Mouse (Mus musculus): ENCODE results near the gene Lysmd4. TPM values are rescaled to one million over a fixed set of nuclear protein-coding genes. Genes with fewer than 3 reads are reported as not detected.

The Lysmd4 gene
- total RNA-seq (2023), result 1.9 and 3.3 TPM in 2 replicates

GRCm38 (mm10) chr7:67222220-67222862 is at the start of gene Lysmd4:
Gene Lysmd4 (plus strand): TSS chr7:67222544.

Other genes with a start within 250 kb of the Lysmd4 start
- gene Mef2a, start 150.3 kb downstream of the Lysmd4 start, total RNA-seq (2023), result 95.9 and 105 TPM in 2 replicates